Mouse (Mus musculus) kidney, adult 2 months (tissue): ENCODE results near the gene Hprt.

Source experiments
- CTCF ChIP-seq: fragments of 200-500 bp; conservative IDR thresholded peaks from 2 replicates; pipeline ENCODE4 v1.5.1; 2011; ENCODE audit warnings: low read depth, mild to moderate bottlenecking, control low read depth, low read length, moderate library complexity, mixed read lengths; ENCODE audit not compliant: insufficient read depth, insufficient read length
- POLR2A ChIP-seq: fragments of 200-500 bp; IDR thresholded peaks from one replicate; pipeline ENCODE4 v1.6.1; 2011; ENCODE audit warnings: low read depth, low read length, control low read depth

DNA sequence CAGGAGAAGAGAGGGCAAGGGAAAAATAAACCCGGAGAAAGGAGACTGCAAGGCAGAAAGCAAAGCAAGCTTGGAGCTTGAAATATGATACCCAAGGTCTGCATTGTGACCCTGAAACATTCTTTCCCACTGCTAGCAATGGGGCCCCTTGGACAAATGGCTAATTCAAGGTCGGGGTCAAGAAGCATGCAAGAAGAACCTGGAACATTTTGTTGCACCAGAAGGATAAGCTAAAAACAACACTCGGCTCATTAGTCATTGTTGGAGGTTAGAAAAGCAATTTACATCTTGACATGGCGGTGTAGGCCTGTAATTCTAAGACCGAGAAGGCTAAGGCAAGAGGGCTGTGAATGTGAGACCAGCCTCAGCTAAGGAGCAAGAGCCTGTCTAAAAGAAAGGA lies 51.7 kb downstream of the Hprt start:
- TF ChIP-seq CTCF (no peak), POLR2A (no peak)
